In genomic region chr5:75336454-75336853, GRCm38 (mm10) we compare ENCODE assay signal across 16 mouse cellular contexts.
DNase-seq lines count a peak whose midpoint lies in the region; ATAC-seq and TF ChIP-seq lines count a peak whose summit lies in the region.
"Had no signal": no experiment of that assay in that cellular context is flagged by ENCODE, and none has a peak within 500 bp of the region (broad histone marks: within the 10 kb centered on the region; RNA-seq: fewer than 3 reads in every experiment).

No protein-coding gene starts in this region.

- no peaks in the 10 kb centered on the region for H3K27me3 ChIP-seq in hindbrain, embryonic 14.5 days (ENCODE audit: control insufficient read depth, insufficient read depth, low read length)
- no peaks in the 10 kb centered on the region for H3K27me3 ChIP-seq in hindbrain, embryonic 11.5 days (ENCODE audit: control insufficient read depth, insufficient read depth, low read length)
- no peaks in the 10 kb centered on the region for H3K27me3 ChIP-seq in lung, embryonic 14.5 days (ENCODE audit: insufficient read depth, low read length)
- H3K27me3 ChIP-seq: embryonic facial prominence, embryonic 13.5 days had no signal

- H3K4me3 ChIP-seq in hindbrain, embryonic 14.5 days (replicated peaks; ENCODE audit: low read length): no peak overlapping the region
- no peak overlapping the region for H3K4me3 ChIP-seq in hindbrain, embryonic 11.5 days (ENCODE audit: low read depth, low read length)
- H3K4me3 ChIP-seq in lung, embryonic 14.5 days (ENCODE audit: low read depth, low read length): no peak overlapping the region
- H3K4me3 ChIP-seq: embryonic facial prominence, embryonic 13.5 days; heart, adult 2 months had no signal

- 0 out of 2 replicates have a peak, but pooled peaks cover 3% of the 10 kb centered on the region for H3K4me1 ChIP-seq in hindbrain, embryonic 14.5 days (replicated peaks; ENCODE audit: control insufficient read depth, insufficient read depth, low read length)
- H3K4me1 ChIP-seq in hindbrain, embryonic 11.5 days (replicated peaks; ENCODE audit: control insufficient read depth, insufficient read depth, low read length): no peaks in the 10 kb centered on the region
- no peaks in the 10 kb centered on the region for H3K4me1 ChIP-seq in lung, embryonic 14.5 days (ENCODE audit: insufficient read depth)

- H3K9ac ChIP-seq in hindbrain, embryonic 14.5 days: no peak overlapping the region
- H3K9ac ChIP-seq in hindbrain, embryonic 11.5 days (ENCODE audit: low read depth, low read length): no peak overlapping the region
- H3K9ac ChIP-seq in lung, embryonic 14.5 days: no peak overlapping the region
- H3K9ac ChIP-seq: embryonic facial prominence, embryonic 13.5 days; liver, embryonic 14.5 days had no signal

- H3K4me2 ChIP-seq in hindbrain, embryonic 14.5 days (replicated peaks): no peak overlapping the region
- no peak overlapping the region for H3K4me2 ChIP-seq in hindbrain, embryonic 11.5 days (replicated peaks; ENCODE audit: low read depth, low read length)
- H3K4me2 ChIP-seq in lung, embryonic 14.5 days: no peak overlapping the region
- H3K4me2 ChIP-seq: embryonic facial prominence, embryonic 13.5 days had no signal

- H3K9me3 ChIP-seq in hindbrain, embryonic 14.5 days (ENCODE audit: control insufficient read depth, low read length): no peaks in the 10 kb centered on the region
- no peaks in the 10 kb centered on the region for H3K9me3 ChIP-seq in hindbrain, embryonic 11.5 days (ENCODE audit: control insufficient read depth, low read length)
- H3K9me3 ChIP-seq in lung, embryonic 14.5 days (ENCODE audit: low read depth, low read length): no peaks in the 10 kb centered on the region
- H3K9me3 ChIP-seq: embryonic facial prominence, embryonic 13.5 days had no signal

- H3K36me3 ChIP-seq in hindbrain, embryonic 14.5 days (replicated peaks; ENCODE audit: control insufficient read depth, insufficient read depth): no peaks in the 10 kb centered on the region
- H3K36me3 ChIP-seq in hindbrain, embryonic 11.5 days (ENCODE audit: control insufficient read depth, insufficient read depth, low read length): no peaks in the 10 kb centered on the region
- no peaks in the 10 kb centered on the region for H3K36me3 ChIP-seq in lung, embryonic 14.5 days (ENCODE audit: insufficient read depth)
- H3K36me3 ChIP-seq: embryonic facial prominence, embryonic 13.5 days had no signal

- no peak overlapping the region for H3K27ac ChIP-seq in hindbrain, embryonic 14.5 days
- no peak overlapping the region for H3K27ac ChIP-seq in hindbrain, embryonic 11.5 days (ENCODE audit: low read depth, low read length)
- no peak overlapping the region for H3K27ac ChIP-seq in lung, embryonic 14.5 days (ENCODE audit: low read depth)
- H3K27ac ChIP-seq: embryonic facial prominence, embryonic 13.5 days; heart, adult 2 months; liver, embryonic 14.5 days; stomach, postnatal 0 days had no signal

- DNase-seq in cerebellum, postnatal 10 days: peak; percentile 53 to 56
- no peak for DNase-seq in cerebellum, adult 9-10 months
- DNase-seq in hindbrain, embryonic 14.5 days (ENCODE audit: low spot score): peak; percentile 37
- DNase-seq in hindbrain, embryonic 11.5 days (ENCODE audit: low spot score): no peak
- DNase-seq in lung, embryonic 14.5 days: peak; percentile 12
- DNase-seq in lung, postnatal 4 days: no peak
- peak; percentile 58 to 65 for DNase-seq in right cerebral cortex, postnatal 10 days (ENCODE audit: low spot score in 2 of 2)
- DNase-seq in adrenal gland, adult 2 months: no peak
- DNase-seq: cerebellum, postnatal 36 days; heart, adult 2 months; kidney, adult 2 months; lung, postnatal 36 days had no signal

- no peak for TF ChIP-seq CTCF in lung, embryonic 14.5 days (IDR thresholded peaks at IDR 0.05; ENCODE audit: low read depth)

- WGBS in hindbrain, embryonic 14.5 days: 45% methylated on average over 11 of the region's 11 CpGs
- WGBS in hindbrain, embryonic 11.5 days: 82% methylated on average over 11 of the region's 11 CpGs
- 72% methylated on average over 11 of the region's 11 CpGs for WGBS in lung, embryonic 14.5 days

- ATAC-seq in hindbrain, embryonic 14.5 days (ENCODE audit: low FRiP score): no peak
- ATAC-seq in hindbrain, embryonic 11.5 days (ENCODE audit: low FRiP score): no peak
- no peak for ATAC-seq in lung, embryonic 14.5 days (ENCODE audit: insufficient read depth)
- ATAC-seq: midbrain, embryonic 16.5 days had no signal

Comparison
In these comparisons a context has a peak if more than half of its experiments do, and no peak if none do; other contexts are left out.
1. DNase-seq: peak in cerebellum, postnatal 10 days (2 of 2), hindbrain, embryonic 14.5 days (single experiment), lung, embryonic 14.5 days (single experiment) and right cerebral cortex, postnatal 10 days (2 of 2); none in cerebellum, adult 9-10 months (single experiment), hindbrain, embryonic 11.5 days (single experiment), lung, postnatal 4 days (0 of 2) and adrenal gland, adult 2 months (single experiment).